Mouse (Mus musculus): Measurements from ENCODE around the gene C2cd4b.

- no peak for TF ChIP-seq CTCF (IDR thresholded peaks at IDR 0.05; ENCODE audit: insufficient read depth, low read depth, low read length)
- TF ChIP-seq POLR2A (IDR thresholded peaks at IDR 0.05; ENCODE audit: insufficient read depth, low read depth, low read length): no peak
These were observed 25.5 kb upstream of the C2cd4b start for GRCm38 (mm10) chr9:67733716-67734115.
